Mouse (Mus musculus) stomach, postnatal 0 days (tissue): ENCODE results near the gene Dnah8. TPM values are rescaled to one million over a fixed set of nuclear protein-coding genes. Genes with fewer than 3 reads are reported as not detected.

Experiments used
- ATAC-seq: fragments of 200-750 bp; cut with Nextera tagmentation; 2 replicates; pipeline ENCODE4 v1.8.0; 2017; ENCODE audit not compliant: low FRiP score, low TSS enrichment
- DNase-seq: peaks from one replicate; pipeline ENCODE4 v3.0.0-alpha.2; 2016; ENCODE audit warnings: low spot score
- H3K27ac ChIP-seq: fragments of 300-500 bp; sonication (generic); replicated peaks from 2 replicates; pipeline ENCODE4 v1.5.1; 2014; ENCODE audit warnings: mild to moderate bottlenecking, control low read depth
- H3K27me3 ChIP-seq: fragments of 300-500 bp; sonication (generic); 2 replicates; pipeline ENCODE4 v1.6.1; 2014; ENCODE audit warnings: low read length; ENCODE audit not compliant: control insufficient read depth, insufficient read depth
- H3K36me3 ChIP-seq: fragments of 300-500 bp; sonication (generic); 2 replicates; pipeline ENCODE4 v1.6.1; 2014; ENCODE audit warnings: low read length, mixed read lengths; ENCODE audit not compliant: control insufficient read depth, insufficient read depth
- H3K4me1 ChIP-seq: fragments of 300-500 bp; sonication (generic); replicated peaks from 2 replicates; pipeline ENCODE4 v1.6.1; 2014; ENCODE audit warnings: antibody characterized with exemption; ENCODE audit not compliant: control insufficient read depth, insufficient read depth
- H3K4me2 ChIP-seq: fragments of 300-500 bp; sonication (generic); replicated peaks from 2 replicates; pipeline ENCODE4 v1.6.1; 2014; ENCODE audit warnings: low read depth, mild to moderate bottlenecking, control low read depth, moderate library complexity
- H3K4me3 ChIP-seq: fragments of 300-500 bp; sonication (generic); 2 replicates; pipeline ENCODE4 v1.5.1; 2014; ENCODE audit warnings: low read depth, low read length, control low read depth
- H3K9ac ChIP-seq: fragments of 300-500 bp; sonication (generic); 2 replicates; pipeline ENCODE4 v1.6.1; 2014; ENCODE audit warnings: mild to moderate bottlenecking, low read length, control low read depth, mixed read lengths
- H3K9me3 ChIP-seq: fragments of 300-500 bp; sonication (generic); 2 replicates; pipeline ENCODE4 v1.6.1; 2016; ENCODE audit warnings: low read length; ENCODE audit not compliant: control insufficient read depth
- CTCF ChIP-seq: IDR thresholded peaks from 2 replicates; pipeline ENCODE4 v1.5.1; 2016; ENCODE audit warnings: antibody characterized with exemption, low read depth, mild to moderate bottlenecking, moderate library complexity
- EP300 ChIP-seq: optimal IDR thresholded peaks from 2 replicates; pipeline ENCODE3; 2016; ENCODE audit warnings: antibody characterized with exemption
- WGBS: fragments of 180-500 bp; shearing (Covaris S2); extraction: QIAGEN DNeasy Blood & Tissue Kit; methylation state at CpG from one replicate; pipeline ENCODE4 v1.1.7; 2014; 5-methylcytosine and 5-hydroxymethylcytosine counted together
- polyA plus RNA-seq: library from polyadenylated mRNA; unstranded; fragments of >200 nt; fragmentation: Nextera tagmentation; extraction: Ambion mirVana; gene quantifications from 2 replicates; pipeline ENCODE4 v1.2.1, GENCODE M21; 2015

The Dnah8 gene
- polyA plus RNA-seq, 1 experiment from 2014 or later, result 0.92 TPM

DNA sequence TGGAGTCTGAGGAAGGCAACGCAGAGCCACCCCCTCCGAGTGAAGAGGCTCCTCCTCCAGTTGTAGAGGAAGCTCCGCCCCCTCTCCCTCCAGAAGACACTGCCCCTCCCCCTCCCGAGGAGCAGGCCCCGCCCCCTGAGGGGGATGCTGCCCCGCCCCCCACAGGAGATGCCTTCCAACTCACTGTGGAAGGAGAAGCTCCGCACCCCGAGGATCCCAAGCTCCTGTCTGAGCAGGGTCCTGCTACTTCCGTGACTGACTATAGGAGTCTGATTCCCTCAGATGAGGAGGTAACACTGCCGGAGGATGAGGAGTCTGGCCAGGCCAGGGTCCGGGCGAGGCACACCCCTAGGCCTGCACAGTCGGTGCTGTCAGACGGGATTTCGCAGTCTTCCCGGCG is 11.2 kb downstream of the Dnah8 start:
- 27% methylated on average over 15 of the region's 17 CpGs for WGBS
- Histone ChIP-seq H3K9ac (no peak overlapping the region), H3K4me1 (no peaks in the 10 kb centered on the region), H3K36me3 (no peaks in the 10 kb centered on the region), H3K4me3 (peak overlapping the region; percentile 33), H3K27me3 (no peaks in the 10 kb centered on the region), H3K4me2 (peak overlapping the region; percentile 43), H3K9me3 (no peaks in the 10 kb centered on the region), H3K27ac (no peak overlapping the region)
- ATAC-seq, result peak; percentile 56; the same call in 1 of the 2 replicates
- peak; percentile 40 for DNase-seq
- TF ChIP-seq EP300 (no peak), CTCF (no peak)

GRCm38 (mm10) chr17:30637714-30638113 is 13.6 kb downstream of the Dnah8 start:
- H3K4me1 ChIP-seq, result no peaks in the 10 kb centered on the region
- no peak overlapping the region for H3K9ac ChIP-seq
- ATAC-seq (no peak), DNase-seq (no peak)
- H3K9me3 ChIP-seq, result no peaks in the 10 kb centered on the region
- H3K4me3 ChIP-seq, result no peak overlapping the region
- no peak overlapping the region for H3K27ac ChIP-seq
- TF ChIP-seq CTCF (no peak), EP300 (no peak)
- no peak overlapping the region for H3K4me2 ChIP-seq
- no peaks in the 10 kb centered on the region for H3K27me3 ChIP-seq
- no peaks in the 10 kb centered on the region for H3K36me3 ChIP-seq
- 49% methylated on average over 1 of the region's 1 CpGs for WGBS

DNA sequence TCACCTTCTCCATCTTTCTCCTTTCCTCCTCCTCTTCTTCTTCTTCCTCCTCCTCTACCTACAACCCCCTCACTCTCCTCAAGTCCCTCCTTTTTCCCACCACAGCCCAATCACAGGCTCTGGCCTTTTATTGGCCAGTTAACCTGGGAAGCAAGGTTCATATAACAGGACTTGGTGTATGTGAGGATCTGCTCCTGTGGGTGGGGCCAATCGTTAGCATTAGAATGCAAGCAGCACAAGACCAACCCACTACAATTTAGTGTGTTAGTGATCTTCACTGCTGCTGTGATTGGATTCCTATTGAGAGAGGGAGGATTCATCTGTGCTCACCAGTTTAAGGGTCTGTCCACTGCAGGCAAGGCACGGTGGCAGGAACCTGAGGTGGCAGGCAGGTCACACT is 14.8 kb downstream of the Dnah8 start:
- no peak for DNase-seq
- Histone ChIP-seq H3K27me3 (no peaks in the 10 kb centered on the region), H3K4me1 (no peaks in the 10 kb centered on the region), H3K4me2 (no peak overlapping the region), H3K9ac (no peak overlapping the region), H3K4me3 (no peak overlapping the region), H3K36me3 (no peaks in the 10 kb centered on the region), H3K9me3 (no peaks in the 10 kb centered on the region), H3K27ac (no peak overlapping the region)
- TF ChIP-seq CTCF, result no peak
- TF ChIP-seq EP300, result no peak
- WGBS, result 58% methylated on average over 2 of the region's 2 CpGs
- ATAC-seq, result no peak

- WGBS, result 75% methylated on average over 5 of the region's 5 CpGs
- ATAC-seq, result no peak
Observed at GRCm38 (mm10) chr17:30640896-30641295, 16.7 kb downstream of the Dnah8 start.

GRCm38 (mm10) chr17:30648770-30649169 is 24.6 kb downstream of the Dnah8 start:
- no peaks in the 10 kb centered on the region for H3K36me3 ChIP-seq

More at GRCm38 (mm10) chr17:30640896-30641295, 16.7 kb downstream of the Dnah8 start:
- H3K27ac ChIP-seq, result no peak overlapping the region
- H3K4me2 ChIP-seq, result no peak overlapping the region
- no peak overlapping the region for H3K9ac ChIP-seq
- no peak for DNase-seq
- H3K36me3 ChIP-seq, result no peaks in the 10 kb centered on the region
- no peaks in the 10 kb centered on the region for H3K27me3 ChIP-seq
- no peak overlapping the region for H3K4me3 ChIP-seq
- no peaks in the 10 kb centered on the region for H3K9me3 ChIP-seq
- TF ChIP-seq EP300 (no peak), CTCF (no peak)
- no peaks in the 10 kb centered on the region for H3K4me1 ChIP-seq

DNA sequence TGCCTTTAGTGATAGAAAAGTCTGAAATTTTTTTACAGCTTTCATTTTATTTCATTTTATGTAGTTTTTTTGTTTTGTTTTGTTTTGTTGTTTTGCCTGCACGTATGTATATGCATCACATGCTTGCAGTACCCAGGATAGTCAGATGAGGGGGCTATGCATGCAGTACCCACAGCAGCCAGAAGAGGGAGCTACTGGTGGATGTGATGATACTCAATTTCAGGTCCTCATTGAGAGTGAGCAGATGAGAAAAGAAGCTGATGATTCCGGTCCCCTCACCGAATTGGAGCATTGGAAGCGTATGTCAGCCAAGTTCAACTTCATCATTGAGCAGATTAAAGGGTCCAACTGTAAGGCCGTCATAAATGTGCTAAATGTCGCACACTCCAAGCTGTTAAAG is 28.9 kb downstream of the Dnah8 start:
- TF ChIP-seq EP300 (no peak), CTCF (peak; percentile 64)
- Histone ChIP-seq H3K9ac (no peak overlapping the region), H3K4me3 (no peak overlapping the region), H3K36me3 (no peaks in the 10 kb centered on the region), H3K4me2 (no peak overlapping the region), H3K9me3 (no peaks in the 10 kb centered on the region), H3K27ac (no peak overlapping the region), H3K27me3 (no peaks in the 10 kb centered on the region), H3K4me1 (no peaks in the 10 kb centered on the region)
- no peak for ATAC-seq
- WGBS, result 93% methylated on average over 6 of the region's 6 CpGs
- DNase-seq, result no peak

More at GRCm38 (mm10) chr17:30648770-30649169, 24.6 kb downstream of the Dnah8 start:
- no peaks in the 10 kb centered on the region for H3K9me3 ChIP-seq
- no peaks in the 10 kb centered on the region for H3K27me3 ChIP-seq
- no peak overlapping the region for H3K9ac ChIP-seq
- H3K4me1 ChIP-seq, result no peaks in the 10 kb centered on the region
- TF ChIP-seq EP300, result no peak
- peak; percentile 42 for TF ChIP-seq CTCF
- no peak overlapping the region for H3K27ac ChIP-seq
- 92% methylated on average over 3 of the region's 3 CpGs for WGBS
- no peak for DNase-seq
- no peak overlapping the region for H3K4me3 ChIP-seq
- no peak for ATAC-seq
- H3K4me2 ChIP-seq, result no peak overlapping the region
